Mouse (Mus musculus): ENCODE data around the gene H6pd. TPM values are rescaled to one million over a fixed set of nuclear protein-coding genes. Genes with fewer than 3 reads are reported as not detected.
A peak's percentile ranks its signal among the peaks of the same experiment; 100 is the strongest.

The H6pd gene
- polyA plus RNA-seq, 2 experiments from 2014 or later = 4.1 to 4.4 TPM

GRCm38 (mm10) chr4:149971393-149971792 lies 37.4 kb downstream of the H6pd start:
- ATAC-seq = no peak

DNA sequence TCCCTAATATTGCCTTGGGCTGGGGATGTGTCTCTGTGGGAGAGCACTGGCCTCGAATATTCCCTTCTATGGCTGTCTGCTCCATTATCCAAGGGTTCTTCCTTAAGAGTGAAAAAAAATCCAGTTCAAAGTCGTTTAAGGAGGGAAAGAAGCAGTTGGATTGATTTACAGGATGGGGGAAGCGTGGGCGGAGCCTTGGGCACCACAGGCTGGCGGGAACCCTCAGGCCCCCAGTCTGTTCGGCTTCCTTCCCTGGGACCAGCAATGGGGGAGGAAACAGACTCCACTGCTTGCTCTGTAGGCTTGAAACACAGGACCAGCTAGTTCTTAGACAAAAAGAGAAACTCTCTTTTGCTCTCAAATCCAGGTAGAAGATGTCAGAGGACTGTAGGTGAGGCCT lies 40.3 kb downstream of the H6pd start:
- no peak for ATAC-seq

DNA sequence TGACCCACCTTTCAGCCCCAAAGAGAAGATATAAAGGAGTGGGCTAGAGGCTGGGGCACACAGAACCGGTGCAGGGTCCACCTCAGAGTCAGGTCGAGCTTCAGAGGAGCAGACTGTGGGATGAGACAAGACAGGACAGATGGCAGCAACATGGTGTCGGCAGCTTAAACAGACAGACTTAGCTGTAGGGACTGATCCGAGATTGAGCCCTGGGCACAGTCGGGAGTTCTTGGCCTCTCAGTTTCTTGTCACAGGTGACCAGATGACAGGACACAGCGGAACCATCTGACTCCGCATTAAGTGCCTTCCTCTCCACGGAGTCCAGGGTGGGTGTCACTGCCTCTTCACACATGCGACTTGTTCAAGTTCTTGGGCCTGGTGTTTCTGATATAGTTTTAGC lies 41.9 kb downstream of the H6pd start:
- ATAC-seq = no peak

GRCm38 (mm10) chr4:149966252-149966651 lies 42.6 kb downstream of the H6pd start:
- ATAC-seq = no peak

DNA sequence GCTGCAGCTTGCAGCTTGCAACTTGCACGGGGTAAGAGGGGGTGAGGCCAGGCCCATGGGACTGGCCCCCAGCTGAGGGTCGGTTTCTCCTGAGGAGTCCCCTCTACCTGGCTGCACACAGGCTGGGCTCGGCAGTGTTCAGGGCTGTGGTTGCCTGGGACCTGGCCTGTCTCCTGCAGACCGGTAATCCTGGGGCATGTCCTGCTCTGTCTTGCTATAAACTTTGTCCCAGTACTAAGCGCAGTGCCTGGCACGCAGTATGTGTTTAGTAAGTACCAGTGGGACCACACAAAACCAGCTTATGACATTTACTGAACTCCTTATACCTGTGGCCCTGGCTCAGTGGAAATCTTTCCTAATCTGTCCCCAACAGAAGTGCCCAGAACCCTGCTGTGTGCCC lies 43.2 kb downstream of the H6pd start:
- ATAC-seq = no peak

DNA sequence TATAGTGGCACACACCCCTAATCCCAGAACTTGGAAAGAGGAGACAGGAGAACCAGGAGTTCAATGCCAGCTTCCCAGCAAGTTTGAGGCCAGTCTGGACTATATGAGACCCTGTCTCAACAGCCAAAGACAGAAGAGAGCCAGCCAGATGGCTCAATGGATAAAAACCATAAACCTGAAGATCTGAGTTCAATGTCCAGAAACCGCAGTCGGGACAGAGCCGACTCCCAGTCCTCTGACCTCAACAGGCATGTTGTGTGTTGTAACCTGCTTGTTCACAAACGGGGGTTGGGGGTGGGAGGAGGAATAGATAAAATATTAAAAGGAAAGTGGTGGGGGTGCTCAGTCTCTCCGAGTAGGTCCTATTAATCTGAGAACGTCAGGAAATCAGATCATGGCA lies 43.6 kb downstream of the H6pd start:
- no peak for ATAC-seq

- no peak for ATAC-seq
Measured at GRCm38 (mm10) chr4:149964770-149965169, 44.1 kb downstream of the H6pd start.

GRCm38 (mm10) chr4:149964285-149964684 lies 44.5 kb downstream of the H6pd start:
- no peak for ATAC-seq

- no peak for ATAC-seq
Measured at GRCm38 (mm10) chr4:149960391-149960790, 48.4 kb downstream of the H6pd start.

- ATAC-seq = no peak
Measured at GRCm38 (mm10) chr4:149959816-149960215, 49.0 kb downstream of the H6pd start.

- ATAC-seq = no peak
Measured at GRCm38 (mm10) chr4:149958566-149958965, 50.3 kb downstream of the H6pd start.

GRCm38 (mm10) chr4:149956048-149956447 lies 52.8 kb downstream of the H6pd start:
- no peak for ATAC-seq

DNA sequence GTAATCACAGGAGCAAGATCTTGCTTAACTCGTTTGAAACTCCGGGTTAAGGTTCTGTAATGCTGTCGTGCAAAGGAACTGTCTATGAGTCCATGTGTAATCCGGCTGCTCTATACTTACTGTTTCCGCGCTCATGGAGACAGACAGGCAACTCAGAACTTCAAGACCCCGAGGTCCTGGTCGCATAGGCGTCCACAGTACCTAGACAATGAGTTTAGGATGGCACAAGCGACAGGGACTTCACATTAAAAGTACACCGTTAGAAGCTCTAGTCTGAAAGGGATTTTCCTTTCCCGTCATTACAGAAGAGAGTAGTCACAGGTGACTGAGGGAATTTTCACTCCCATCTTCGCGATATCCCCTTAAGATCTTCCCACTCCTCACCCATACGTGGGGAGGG lies 53.2 kb downstream of the H6pd start:
- ATAC-seq = no peak

DNA sequence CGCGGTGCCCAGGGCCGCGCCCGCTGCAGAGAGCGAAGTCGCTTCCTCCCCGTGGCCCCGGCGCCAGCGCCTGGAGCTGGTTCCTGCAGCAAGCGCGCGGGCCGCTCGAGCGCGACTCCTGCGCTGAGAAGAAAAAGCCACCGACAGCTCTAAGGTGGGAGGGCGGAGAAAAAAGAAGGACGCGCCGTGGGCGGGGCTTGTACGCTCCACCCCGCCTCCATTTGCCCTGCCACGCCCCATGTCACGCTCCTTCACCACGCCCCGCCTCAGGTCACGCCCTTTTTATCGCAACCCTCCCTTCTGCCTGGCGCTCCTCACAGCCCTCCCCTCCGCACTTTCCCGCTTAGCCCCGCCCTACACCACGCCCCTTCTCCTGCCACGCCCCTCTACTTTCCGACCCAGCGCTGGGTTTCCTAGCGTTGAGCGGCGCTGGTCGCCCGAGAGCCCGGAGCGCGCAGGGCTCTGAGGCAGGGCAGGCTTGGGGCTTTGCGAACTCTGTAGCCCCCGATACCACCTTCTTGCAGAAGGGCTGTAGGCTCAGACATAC lies 53.9 kb downstream of the H6pd start, which contains the start of gene Spsb1:
Spsb1 (minus strand) TSS at position 151 of the 547 bp plus-strand sequence.
- ATAC-seq = peak; percentile 93

DNA sequence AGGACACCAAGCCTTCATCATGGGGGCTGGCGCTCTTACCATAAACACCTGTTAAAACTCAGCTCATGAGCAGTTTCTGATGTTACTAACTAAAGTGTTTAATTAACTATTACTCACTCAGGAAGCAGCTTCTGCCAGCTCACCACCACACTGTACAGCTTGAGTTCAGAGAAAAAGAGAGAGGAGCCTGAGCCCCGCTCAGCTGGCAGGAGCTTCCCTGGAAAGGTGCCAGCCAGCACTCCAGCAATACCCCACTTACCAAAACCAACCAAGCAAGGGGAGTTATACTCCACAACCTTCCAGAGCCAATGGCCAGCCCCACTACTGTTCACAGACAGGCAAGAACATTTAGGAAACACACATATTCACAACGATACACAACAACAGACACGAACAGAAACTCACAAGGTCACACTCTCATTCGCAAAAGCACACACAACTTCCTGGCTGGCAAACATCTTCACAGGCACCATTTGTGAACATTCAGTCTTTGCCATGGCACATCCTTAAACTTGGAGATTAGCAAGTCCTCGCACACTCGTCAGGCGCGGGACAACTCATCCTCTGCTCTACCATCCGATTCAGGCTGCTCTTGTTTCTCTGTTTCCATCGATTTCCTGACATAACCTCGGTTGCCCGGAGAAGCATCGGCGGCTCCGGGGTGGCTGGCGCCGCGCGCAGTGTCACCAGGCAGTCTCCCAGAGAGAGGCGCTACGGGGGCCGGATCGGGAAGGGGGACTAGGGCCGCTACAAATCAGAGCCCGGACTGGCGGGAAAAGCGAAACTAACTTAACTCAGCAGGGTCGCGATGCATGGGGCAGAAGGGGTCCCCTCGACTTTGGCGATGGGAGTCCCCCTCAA lies 55.0 kb downstream of the H6pd start:
- peak; percentile 7 for ATAC-seq

- no peak for ATAC-seq
Measured at GRCm38 (mm10) chr4:149952201-149952600, 56.6 kb downstream of the H6pd start.

- ATAC-seq = no peak
Measured at GRCm38 (mm10) chr4:149951201-149951600, 57.6 kb downstream of the H6pd start.

DNA sequence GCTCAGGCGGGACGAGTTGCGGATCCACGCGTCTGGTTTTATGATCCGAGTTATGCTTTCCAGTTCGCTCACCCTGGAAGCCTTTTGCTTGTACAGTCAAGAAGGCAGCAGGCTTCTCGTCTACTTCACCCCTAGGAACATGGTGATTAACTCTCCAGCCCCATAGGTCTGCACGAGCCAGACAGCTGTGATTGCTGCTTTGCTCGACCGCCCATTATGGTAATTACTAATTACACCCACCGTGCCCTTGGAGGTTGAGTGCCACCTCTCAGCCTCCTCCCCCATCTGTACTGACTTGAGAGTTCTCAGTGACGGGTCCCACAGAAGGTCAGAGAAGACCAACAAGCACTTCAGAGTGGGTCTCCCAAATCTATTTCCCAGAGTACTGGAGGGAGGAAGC lies 59.1 kb downstream of the H6pd start:
- ATAC-seq = no peak

GRCm38 (mm10) chr4:149948119-149948518 lies 60.7 kb downstream of the H6pd start:
- no peak for ATAC-seq

- no peak for ATAC-seq
Measured at GRCm38 (mm10) chr4:149947396-149947795, 61.4 kb downstream of the H6pd start.

DNA sequence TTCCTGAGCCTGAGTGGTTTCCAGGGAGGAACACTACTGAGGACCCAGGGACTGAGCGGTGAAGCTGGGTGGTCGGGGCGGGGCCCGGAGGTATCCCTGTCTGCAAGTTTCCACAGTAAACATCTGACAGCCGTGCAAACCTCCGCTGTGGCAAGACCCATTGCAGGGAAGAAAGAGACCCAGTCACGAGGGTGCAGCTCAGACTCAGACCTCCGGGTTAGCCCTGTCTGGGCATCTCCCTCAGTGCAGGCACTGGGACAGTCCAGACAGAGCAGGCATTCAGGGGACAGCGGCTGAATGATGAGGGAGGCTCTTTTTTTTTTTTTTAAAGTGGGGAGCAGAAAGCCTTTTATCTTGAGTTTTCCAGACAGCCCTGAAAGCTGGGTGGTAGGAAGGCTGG lies 63.6 kb downstream of the H6pd start:
- no peak for ATAC-seq

DNA sequence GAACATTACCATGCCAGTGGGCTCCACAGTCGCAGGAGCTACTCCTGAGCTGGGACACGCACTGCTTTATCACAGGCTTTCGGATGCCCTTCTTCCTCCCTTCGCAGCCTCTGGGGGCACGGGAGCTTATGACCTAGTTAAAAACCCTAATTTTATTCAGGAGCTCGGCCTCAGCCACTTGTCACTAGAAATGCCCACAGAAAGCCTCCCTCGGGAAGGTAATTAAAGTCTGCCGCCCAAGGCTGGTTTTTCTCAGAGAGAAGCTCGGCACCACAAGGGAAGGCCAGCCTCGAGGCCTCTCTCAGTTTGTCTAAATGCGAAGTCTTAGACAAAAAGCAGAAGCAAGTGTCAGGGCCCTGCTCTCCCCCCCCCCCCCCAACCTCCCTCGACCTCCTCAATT lies 64.6 kb downstream of the H6pd start:
- ATAC-seq = no peak

- no peak for ATAC-seq
Measured at GRCm38 (mm10) chr4:149942831-149943741, 65.7 kb downstream of the H6pd start.

Measured in CD4-positive, CD25-positive, alpha-beta regulatory T cell, adult 4 months (primary cell).